Mouse (Mus musculus): Measurements from ENCODE around the gene Txnip. TPM values are rescaled to one million over a fixed set of nuclear protein-coding genes. Genes with fewer than 3 reads are reported as not detected.
"Not testable (repeated sequence)": the region's sequence is repeated elsewhere in the genome, so short reads cannot be mapped to it uniquely, and the experiment has no call there.

Gene Txnip
- total RNA-seq, 2 experiments from 2014 or later = 122 to 125 TPM

DNA sequence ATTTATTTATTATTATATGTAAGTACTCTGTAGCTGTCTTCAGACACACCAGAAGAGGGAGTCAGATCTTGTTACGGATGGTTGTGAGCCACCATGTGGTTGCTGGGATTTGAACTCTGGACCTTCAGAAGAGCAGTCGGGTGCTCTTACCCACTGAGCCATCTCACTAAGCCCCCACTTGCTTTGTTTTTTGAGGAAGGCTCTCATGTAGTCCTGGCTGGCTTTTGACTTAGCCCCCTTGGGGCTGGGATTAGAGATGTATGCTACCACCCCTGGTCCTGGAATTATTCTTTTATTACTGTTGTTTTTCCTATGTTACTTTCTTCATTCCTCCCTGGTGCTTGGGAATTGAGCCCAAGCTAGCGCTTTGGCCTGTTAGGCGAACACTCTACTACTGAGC is 48.2 kb downstream of the Txnip start:
- ATAC-seq (replicated peaks; ENCODE audit: low FRiP score, poor library complexity, severe bottlenecking) = not testable (repeated sequence)

DNA sequence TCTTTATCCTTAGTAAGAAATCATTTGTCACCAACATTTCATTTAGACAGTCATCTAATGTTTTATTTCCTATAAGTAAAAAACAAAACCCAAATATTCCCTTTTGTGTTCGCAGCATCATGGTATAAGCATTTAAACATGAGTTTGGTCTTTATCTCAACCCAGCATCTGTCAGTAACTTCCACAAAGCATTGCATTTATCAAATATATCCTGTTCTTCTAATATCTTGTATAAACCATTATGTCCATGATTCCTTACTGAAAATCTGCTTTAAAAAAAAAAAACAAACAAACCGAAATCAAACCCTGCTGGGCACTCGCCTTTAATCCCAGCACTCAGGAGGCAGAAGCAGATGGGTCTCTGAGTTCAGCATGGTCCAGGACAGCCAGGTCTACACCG is 48.9 kb downstream of the Txnip start:
- no peak for ATAC-seq (replicated peaks; ENCODE audit: low FRiP score, poor library complexity, severe bottlenecking)

Other genes starting within 250 kb of the Txnip start
- not detected in 2 replicates for gene BC107364, start 105.7 kb upstream of the Txnip start, total RNA-seq (2015; ENCODE audit: low replicate concordance)
- not detected in 2 replicates for gene BC107364, start 105.7 kb upstream of the Txnip start, total RNA-seq (2017; ENCODE audit: low replicate concordance)
- gene Hfe2, start 32.8 kb upstream of the Txnip start, total RNA-seq (2015; ENCODE audit: low replicate concordance) = not detected in 2 replicates
- gene Hfe2, start 32.8 kb upstream of the Txnip start, total RNA-seq (2017; ENCODE audit: low replicate concordance) = 0.17 TPM in 1 of 2 replicates, not detected in the other
- not detected in 2 replicates for gene Gm16253, start 19.0 kb downstream of the Txnip start, total RNA-seq (2015; ENCODE audit: low replicate concordance)
- gene Gm16253, start 19.0 kb downstream of the Txnip start, total RNA-seq (2017; ENCODE audit: low replicate concordance) = not detected in 2 replicates
- 7.3 and 17.7 TPM in 2 replicates for gene Polr3gl, start 36.2 kb downstream of the Txnip start, total RNA-seq (2015; ENCODE audit: low replicate concordance)
- 3.9 and 16.5 TPM in 2 replicates for gene Polr3gl, start 36.2 kb downstream of the Txnip start, total RNA-seq (2017; ENCODE audit: low replicate concordance)
- gene Ankrd34a, start 38.7 kb downstream of the Txnip start, total RNA-seq (2015; ENCODE audit: low replicate concordance) = not detected in 2 replicates
- gene Ankrd34a, start 38.7 kb downstream of the Txnip start, total RNA-seq (2017; ENCODE audit: low replicate concordance) = not detected in 2 replicates
- not detected in 2 replicates for gene Lix1l, start 43.2 kb downstream of the Txnip start, total RNA-seq (2015; ENCODE audit: low replicate concordance)
- not detected in 2 replicates for gene Lix1l, start 43.2 kb downstream of the Txnip start, total RNA-seq (2017; ENCODE audit: low replicate concordance)
- 25.3 and 30.4 TPM in 2 replicates for gene Rbm8a, start 72.0 kb downstream of the Txnip start, total RNA-seq (2015; ENCODE audit: low replicate concordance)
- 16.4 and 18.5 TPM in 2 replicates for gene Rbm8a, start 72.0 kb downstream of the Txnip start, total RNA-seq (2017; ENCODE audit: low replicate concordance)
- 7.7 and 22.1 TPM in 2 replicates for gene Pex11b, start 77.4 kb downstream of the Txnip start, total RNA-seq (2015; ENCODE audit: low replicate concordance)
- 2.6 and 7.1 TPM in 2 replicates for gene Pex11b, start 77.4 kb downstream of the Txnip start, total RNA-seq (2017; ENCODE audit: low replicate concordance)
- gene Gm42957, start 77.5 kb downstream of the Txnip start, total RNA-seq (2015; ENCODE audit: low replicate concordance) = not detected in 2 replicates
- gene Gm42957, start 77.5 kb downstream of the Txnip start, total RNA-seq (2017; ENCODE audit: low replicate concordance) = not detected in 2 replicates
- gene Itga10, start 87.6 kb downstream of the Txnip start, total RNA-seq (2015; ENCODE audit: low replicate concordance) = not detected in 2 replicates
- 0.14 and 1.4 TPM in 2 replicates for gene Itga10, start 87.6 kb downstream of the Txnip start, total RNA-seq (2017; ENCODE audit: low replicate concordance)
- not detected in 2 replicates for gene Ankrd35, start 112.2 kb downstream of the Txnip start, total RNA-seq (2015; ENCODE audit: low replicate concordance)
- not detected in 2 replicates for gene Ankrd35, start 112.2 kb downstream of the Txnip start, total RNA-seq (2017; ENCODE audit: low replicate concordance)
- 3.8 and 11.0 TPM in 2 replicates for gene Pias3, start 138.4 kb downstream of the Txnip start, total RNA-seq (2015; ENCODE audit: low replicate concordance)
- gene Pias3, start 138.4 kb downstream of the Txnip start, total RNA-seq (2017; ENCODE audit: low replicate concordance) = 2.2 and 3.2 TPM in 2 replicates
- not detected in 2 replicates for gene Nudt17, start 150.6 kb downstream of the Txnip start, total RNA-seq (2015; ENCODE audit: low replicate concordance)
- not detected in 2 replicates for gene Nudt17, start 150.6 kb downstream of the Txnip start, total RNA-seq (2017; ENCODE audit: low replicate concordance)
- gene Polr3c, start 169.7 kb downstream of the Txnip start, total RNA-seq (2015; ENCODE audit: low replicate concordance) = 11.3 and 15.9 TPM in 2 replicates
- gene Polr3c, start 169.7 kb downstream of the Txnip start, total RNA-seq (2017; ENCODE audit: low replicate concordance) = 12.8 and 13.7 TPM in 2 replicates
- 33.4 and 41.6 TPM in 2 replicates for gene Rnf115, start 169.7 kb downstream of the Txnip start, total RNA-seq (2015; ENCODE audit: low replicate concordance)
- gene Rnf115, start 169.7 kb downstream of the Txnip start, total RNA-seq (2017; ENCODE audit: low replicate concordance) = 32.6 and 38.3 TPM in 2 replicates